Mouse (Mus musculus): ENCODE measurements around the gene Olfr1253. TPM values are rescaled to one million over a fixed set of nuclear protein-coding genes. Genes with fewer than 3 reads are reported as not detected.

Olfr1253 gene
- not detected in 2 replicates for total RNA-seq (2014; rRNA removed)
- not detected in 2 replicates for polyA plus RNA-seq (2015; fragmentation: Nextera tagmentation; extraction: Ambion mirVana)

DNA sequence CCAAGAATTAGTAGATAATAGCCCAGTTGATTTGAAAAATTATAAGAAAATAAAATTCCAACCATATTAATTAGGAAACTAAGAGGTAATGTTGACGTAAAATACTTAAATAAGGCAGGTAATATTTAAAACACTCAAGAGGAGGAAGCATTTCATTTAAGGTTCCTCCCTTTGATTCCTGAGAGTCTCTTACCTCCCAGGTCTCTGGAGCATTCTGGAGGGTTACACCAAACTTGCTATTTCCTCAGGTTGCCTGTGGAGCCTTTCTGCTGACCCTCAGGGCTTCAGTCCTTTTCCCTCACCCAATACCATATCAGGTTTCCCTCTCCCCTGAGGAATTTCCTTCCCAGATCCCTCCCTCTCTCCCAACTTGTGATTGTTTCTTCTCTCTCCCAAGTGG lies at the start of gene Olfr1253:
Gene Olfr1253, minus strand, starts transcription at position 101 of the 400 bp plus-strand sequence.
- no peaks in the 10 kb centered on the region for H3K4me1 ChIP-seq (ENCODE audit: insufficient read depth)
- H3K4me2 ChIP-seq (ENCODE audit: low read depth) = no peak within 1 kb of the TSS
- H3K4me3 ChIP-seq (ENCODE audit: low read depth, low read length) = no peak within 1 kb of the TSS
- 87% methylated on average over 1 of the region's 1 CpGs for WGBS
- H3K27ac ChIP-seq (ENCODE audit: low read depth, low read length) = no peak within 1 kb of the TSS
- no peak for ATAC-seq
- H3K36me3 ChIP-seq (ENCODE audit: insufficient read depth) = no peaks in the 10 kb centered on the region
- DNase-seq = no peak
- H3K9me3 ChIP-seq (ENCODE audit: low read length) = no peaks in the 10 kb centered on the region
- no peaks in the 10 kb centered on the region for H3K27me3 ChIP-seq (ENCODE audit: insufficient read depth, low read length)
- TF ChIP-seq CTCF (IDR thresholded peaks at IDR 0.05; ENCODE audit: low read depth) = no peak
- no peak within 1 kb of the TSS for H3K9ac ChIP-seq

DNA sequence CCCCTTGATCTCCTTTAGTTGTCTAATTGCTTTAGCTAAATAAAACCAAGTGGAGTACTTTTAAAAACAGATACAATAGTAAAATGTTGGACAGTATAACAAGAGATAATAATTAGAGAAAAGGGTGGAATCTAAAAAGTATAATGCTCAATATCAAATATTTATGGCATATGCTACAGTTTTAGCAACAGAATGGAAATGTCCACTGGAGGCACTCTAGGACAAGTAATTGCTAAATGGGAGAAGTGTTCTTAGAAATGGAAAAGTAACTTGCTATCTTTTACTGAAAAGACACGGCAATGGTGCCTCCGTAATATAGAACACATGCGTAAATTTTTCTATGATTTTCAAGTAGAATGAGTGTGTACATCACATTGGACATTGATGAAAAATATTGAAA lies 42.7 kb upstream of the Olfr1253 start:
- TF ChIP-seq CTCF (IDR thresholded peaks at IDR 0.05; ENCODE audit: low read depth) = no peak
- WGBS = 93% methylated on average over 3 of the region's 3 CpGs
- Histone ChIP-seq H3K27ac (ENCODE audit: low read depth, low read length) (no peak overlapping the region), H3K4me2 (ENCODE audit: low read depth) (no peak overlapping the region), H3K27me3 (ENCODE audit: insufficient read depth, low read length) (no peaks in the 10 kb centered on the region), H3K4me3 (ENCODE audit: low read depth, low read length) (no peak overlapping the region), H3K36me3 (ENCODE audit: insufficient read depth) (no peaks in the 10 kb centered on the region), H3K4me1 (ENCODE audit: insufficient read depth) (no peaks in the 10 kb centered on the region), H3K9ac (no peak overlapping the region), H3K9me3 (ENCODE audit: low read length) (no peaks in the 10 kb centered on the region)
- DNase-seq (no peak), ATAC-seq (no peak)

DNA sequence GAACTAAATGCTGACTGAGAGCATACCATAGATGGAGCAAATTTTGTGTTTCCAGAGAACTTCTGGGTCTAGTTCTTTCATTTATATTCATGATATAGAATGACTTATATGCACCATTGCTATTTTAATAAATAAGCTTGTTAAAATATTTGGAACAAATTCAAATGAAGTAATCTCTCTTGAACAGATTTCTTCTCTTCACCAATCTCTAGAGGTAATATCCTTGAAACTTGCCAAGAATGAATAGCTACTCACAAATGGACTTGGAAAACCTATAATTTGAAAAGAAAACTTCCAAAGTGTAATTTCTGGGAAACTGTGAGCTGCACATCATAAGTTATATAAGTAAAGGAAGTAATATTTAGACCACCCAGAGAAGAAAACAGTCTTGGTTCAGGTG lies 36.6 kb upstream of the Olfr1253 start, which contains the start of gene Olfr1254:
Gene Olfr1254, minus strand, starts transcription at position 101 of the 400 bp plus-strand sequence.
- no peak for ATAC-seq
- no peak for TF ChIP-seq CTCF (IDR thresholded peaks at IDR 0.05; ENCODE audit: low read depth)
- Histone ChIP-seq H3K4me1 (ENCODE audit: insufficient read depth) (no peaks in the 10 kb centered on the region), H3K4me2 (ENCODE audit: low read depth) (no peak within 1 kb of the TSS), H3K4me3 (ENCODE audit: low read depth, low read length) (no peak within 1 kb of the TSS), H3K27ac (ENCODE audit: low read depth, low read length) (no peak within 1 kb of the TSS), H3K36me3 (ENCODE audit: insufficient read depth) (no peaks in the 10 kb centered on the region), H3K27me3 (ENCODE audit: insufficient read depth, low read length) (no peaks in the 10 kb centered on the region), H3K9me3 (ENCODE audit: low read length) (no peaks in the 10 kb centered on the region), H3K9ac (no peak within 1 kb of the TSS)
- DNase-seq = no peak

DNA sequence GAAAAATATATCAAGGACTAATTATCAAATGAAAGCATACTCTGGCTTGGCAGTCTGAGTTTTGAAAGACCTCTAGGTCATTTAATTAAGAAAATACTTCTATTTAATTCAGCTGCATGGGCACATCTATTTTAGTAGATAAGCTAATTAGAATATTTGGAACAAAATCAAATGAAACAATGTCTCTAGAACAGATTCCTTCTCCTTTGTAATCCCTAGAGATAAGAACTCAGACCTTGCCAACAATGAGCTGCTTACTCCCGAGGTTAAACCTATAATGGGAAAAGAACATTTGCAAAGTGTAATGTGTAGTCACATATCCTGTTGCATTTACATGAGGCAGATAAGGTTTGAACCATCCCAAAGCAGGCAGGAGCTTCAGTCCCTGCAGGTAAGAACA lies 32.0 kb downstream of the Olfr1253 start, which contains the start of gene Olfr1252:
Gene Olfr1252, minus strand, starts transcription at position 101 of the 400 bp plus-strand sequence.
- Histone ChIP-seq H3K9ac (no peak within 1 kb of the TSS), H3K36me3 (ENCODE audit: insufficient read depth) (no peaks in the 10 kb centered on the region), H3K27ac (ENCODE audit: low read depth, low read length) (no peak within 1 kb of the TSS), H3K4me3 (ENCODE audit: low read depth, low read length) (no peak within 1 kb of the TSS), H3K9me3 (ENCODE audit: low read length) (no peaks in the 10 kb centered on the region), H3K4me1 (ENCODE audit: insufficient read depth) (no peaks in the 10 kb centered on the region), H3K27me3 (ENCODE audit: insufficient read depth, low read length) (no peaks in the 10 kb centered on the region), H3K4me2 (ENCODE audit: low read depth) (no peak within 1 kb of the TSS)
- WGBS = 50% methylated on average over 1 of the region's 1 CpGs
- no peak for TF ChIP-seq CTCF (IDR thresholded peaks at IDR 0.05; ENCODE audit: low read depth)
- ATAC-seq = no peak
- no peak for DNase-seq

Other genes with a start within 250 kb of the Olfr1253 start
- gene Olfr1243, start 225.6 kb downstream of the Olfr1253 start, total RNA-seq (2014; rRNA removed) = not detected in 2 replicates
- not detected in 2 replicates for gene Olfr1243, start 225.6 kb downstream of the Olfr1253 start, polyA plus RNA-seq (2015; fragmentation: Nextera tagmentation; extraction: Ambion mirVana)
- gene Olfr1245, start 178.6 kb downstream of the Olfr1253 start, total RNA-seq (2014; rRNA removed) = not detected in 2 replicates
- gene Olfr1245, start 178.6 kb downstream of the Olfr1253 start, polyA plus RNA-seq (2015; fragmentation: Nextera tagmentation; extraction: Ambion mirVana) = not detected in 2 replicates
- not detected in 2 replicates for gene Olfr1246, start 163.9 kb downstream of the Olfr1253 start, total RNA-seq (2014; rRNA removed)
- gene Olfr1246, start 163.9 kb downstream of the Olfr1253 start, polyA plus RNA-seq (2015; fragmentation: Nextera tagmentation; extraction: Ambion mirVana) = not detected in 2 replicates
- gene Olfr1247, start 143.0 kb downstream of the Olfr1253 start, total RNA-seq (2014; rRNA removed) = not detected in 2 replicates
- not detected in 2 replicates for gene Olfr1247, start 143.0 kb downstream of the Olfr1253 start, polyA plus RNA-seq (2015; fragmentation: Nextera tagmentation; extraction: Ambion mirVana)
- not detected in 2 replicates for gene Olfr1248, start 138.8 kb downstream of the Olfr1253 start, total RNA-seq (2014; rRNA removed)
- not detected in 2 replicates for gene Olfr1248, start 138.8 kb downstream of the Olfr1253 start, polyA plus RNA-seq (2015; fragmentation: Nextera tagmentation; extraction: Ambion mirVana)
- not detected in 2 replicates for gene Olfr1249, start 122.1 kb downstream of the Olfr1253 start, total RNA-seq (2014; rRNA removed)
- gene Olfr1249, start 122.1 kb downstream of the Olfr1253 start, polyA plus RNA-seq (2015; fragmentation: Nextera tagmentation; extraction: Ambion mirVana) = not detected in 2 replicates
- not detected in 2 replicates for gene Olfr1250, start 95.6 kb downstream of the Olfr1253 start, total RNA-seq (2014; rRNA removed)
- gene Olfr1250, start 95.6 kb downstream of the Olfr1253 start, polyA plus RNA-seq (2015; fragmentation: Nextera tagmentation; extraction: Ambion mirVana) = not detected in 2 replicates
- gene Olfr1251, start 85.2 kb downstream of the Olfr1253 start, total RNA-seq (2014; rRNA removed) = not detected in 2 replicates
- not detected in 2 replicates for gene Olfr1251, start 85.2 kb downstream of the Olfr1253 start, polyA plus RNA-seq (2015; fragmentation: Nextera tagmentation; extraction: Ambion mirVana)
- gene Olfr1252, start 32.1 kb downstream of the Olfr1253 start, total RNA-seq (2014; rRNA removed) = not detected in 2 replicates
- gene Olfr1252, start 32.1 kb downstream of the Olfr1253 start, polyA plus RNA-seq (2015; fragmentation: Nextera tagmentation; extraction: Ambion mirVana) = not detected in 2 replicates
- not detected in 2 replicates for gene Olfr1254, start 36.5 kb upstream of the Olfr1253 start, total RNA-seq (2014; rRNA removed)
- not detected in 2 replicates for gene Olfr1254, start 36.5 kb upstream of the Olfr1253 start, polyA plus RNA-seq (2015; fragmentation: Nextera tagmentation; extraction: Ambion mirVana)
- not detected in 2 replicates for gene Olfr1255, start 55.0 kb upstream of the Olfr1253 start, total RNA-seq (2014; rRNA removed)
- gene Olfr1255, start 55.0 kb upstream of the Olfr1253 start, polyA plus RNA-seq (2015; fragmentation: Nextera tagmentation; extraction: Ambion mirVana) = not detected in 2 replicates
- not detected in 2 replicates for gene Olfr1256, start 84.5 kb upstream of the Olfr1253 start, total RNA-seq (2014; rRNA removed)
- gene Olfr1256, start 84.5 kb upstream of the Olfr1253 start, polyA plus RNA-seq (2015; fragmentation: Nextera tagmentation; extraction: Ambion mirVana) = not detected in 2 replicates
- not detected in 2 replicates for gene Olfr48, start 91.1 kb upstream of the Olfr1253 start, total RNA-seq (2014; rRNA removed)
- gene Olfr48, start 91.1 kb upstream of the Olfr1253 start, polyA plus RNA-seq (2015; fragmentation: Nextera tagmentation; extraction: Ambion mirVana) = not detected in 2 replicates
- not detected in 2 replicates for gene Olfr1257, start 121.3 kb upstream of the Olfr1253 start, total RNA-seq (2014; rRNA removed)
- gene Olfr1257, start 121.3 kb upstream of the Olfr1253 start, polyA plus RNA-seq (2015; fragmentation: Nextera tagmentation; extraction: Ambion mirVana) = not detected in 2 replicates
- not detected in 2 replicates for gene Olfr1258, start 170.2 kb upstream of the Olfr1253 start, total RNA-seq (2014; rRNA removed)
- gene Olfr1258, start 170.2 kb upstream of the Olfr1253 start, polyA plus RNA-seq (2015; fragmentation: Nextera tagmentation; extraction: Ambion mirVana) = not detected in 2 replicates
- not detected in 2 replicates for gene Olfr1259, start 191.6 kb upstream of the Olfr1253 start, total RNA-seq (2014; rRNA removed)
- not detected in 2 replicates for gene Olfr1259, start 191.6 kb upstream of the Olfr1253 start, polyA plus RNA-seq (2015; fragmentation: Nextera tagmentation; extraction: Ambion mirVana)
- gene Olfr1260, start 217.2 kb upstream of the Olfr1253 start, total RNA-seq (2014; rRNA removed) = not detected in 2 replicates
- not detected in 2 replicates for gene Olfr1260, start 217.2 kb upstream of the Olfr1253 start, polyA plus RNA-seq (2015; fragmentation: Nextera tagmentation; extraction: Ambion mirVana)
- gene Olfr1261, start 234.1 kb upstream of the Olfr1253 start, total RNA-seq (2014; rRNA removed) = not detected in 2 replicates
- gene Olfr1261, start 234.1 kb upstream of the Olfr1253 start, polyA plus RNA-seq (2015; fragmentation: Nextera tagmentation; extraction: Ambion mirVana) = not detected in 2 replicates
- gene Olfr1262, start 243.1 kb upstream of the Olfr1253 start, total RNA-seq (2014; rRNA removed) = not detected in 2 replicates
- gene Olfr1262, start 243.1 kb upstream of the Olfr1253 start, polyA plus RNA-seq (2015; fragmentation: Nextera tagmentation; extraction: Ambion mirVana) = not detected in 2 replicates